Mouse (Mus musculus): ENCODE measurements around the gene Tmem59l. TPM values are rescaled to one million over a fixed set of nuclear protein-coding genes. Genes with fewer than 3 reads are reported as not detected.

Gene Tmem59l
- total and polyA plus RNA-seq, 3 experiments = 0.21 TPM; not detected in 2

DNA sequence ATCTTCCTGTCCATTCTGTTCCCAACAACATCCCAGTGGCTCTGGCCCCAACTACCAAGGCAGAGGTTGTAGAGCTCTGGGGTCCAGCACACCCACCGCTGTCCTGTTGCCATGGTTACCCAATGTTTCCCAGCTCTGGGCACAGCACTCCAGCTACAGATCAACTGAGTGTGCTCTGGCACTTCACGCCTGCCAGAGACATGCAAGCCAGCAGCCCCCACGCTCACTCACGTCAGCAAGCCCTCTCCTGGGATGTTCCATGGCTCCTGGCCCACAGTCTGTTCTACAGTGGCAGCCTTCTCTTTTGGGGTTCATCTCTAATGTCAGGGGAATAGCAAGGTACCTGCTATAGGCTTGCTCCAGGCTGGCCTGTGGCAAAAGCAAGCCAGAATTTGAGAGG lies 23.9 kb downstream of the Tmem59l start:
- no peaks in the 10 kb centered on the region for H3K36me3 ChIP-seq (ENCODE audit: control insufficient read depth, insufficient read depth, low read length)
- intact Hi-C loops (cut with DNase I) = no loop called here
- peaks cover 29% of the 10 kb centered on the region for H3K4me1 ChIP-seq (ENCODE audit: control insufficient read depth, insufficient read depth, low read length)
- no peak overlapping the region for H3K27ac ChIP-seq
- TF ChIP-seq POLR2A (IDR thresholded peaks at IDR 0.05; ENCODE audit: insufficient read depth, low read depth, low read length) = no peak
- no peak for TF ChIP-seq CTCF (IDR thresholded peaks at IDR 0.05)
- no peak for TF ChIP-seq EP300 (IDR thresholded peaks at IDR 0.05; ENCODE audit: insufficient read depth, low read depth, low read length)
- WGBS = 78% methylated on average over 4 of the region's 4 CpGs
- DNase-seq = peak; percentile 44 to 56
- H3K79me2 ChIP-seq (replicated peaks; ENCODE audit: control insufficient read depth, insufficient read depth, low read length) = no peaks in the 10 kb centered on the region; the same call in 1 of the 2 replicates
- H3K27me3 ChIP-seq (ENCODE audit: control insufficient read depth, insufficient read depth, low read length) = no peaks in the 10 kb centered on the region
- no peak overlapping the region for H3K4me3 ChIP-seq
- H3K9ac ChIP-seq (ENCODE audit: low read depth, low read length) = no peak overlapping the region

GRCm38 (mm10) chr8:70462516-70462813 lies 24.7 kb downstream of the Tmem59l start:
- no peak for DNase-seq
- Histone ChIP-seq H3K27me3 (ENCODE audit: control insufficient read depth, insufficient read depth, low read length) (no peaks in the 10 kb centered on the region), H3K79me2 (replicated peaks; ENCODE audit: control insufficient read depth, insufficient read depth, low read length) (no peaks in the 10 kb centered on the region; the same call in 1 of the 2 replicates), H3K9ac (ENCODE audit: low read depth, low read length) (no peak overlapping the region), H3K4me1 (ENCODE audit: control insufficient read depth, insufficient read depth, low read length) (peaks cover 24% of the 10 kb centered on the region), H3K4me3 (no peak overlapping the region), H3K36me3 (ENCODE audit: control insufficient read depth, insufficient read depth, low read length) (no peaks in the 10 kb centered on the region), H3K27ac (peak overlapping the region; percentile 23)
- intact Hi-C loops (cut with DNase I) = no loop called here
- WGBS = 78% methylated on average over 8 of the region's 8 CpGs
- no peak for TF ChIP-seq EP300 (IDR thresholded peaks at IDR 0.05; ENCODE audit: insufficient read depth, low read depth, low read length)
- no peak for TF ChIP-seq POLR2A (IDR thresholded peaks at IDR 0.05; ENCODE audit: insufficient read depth, low read depth, low read length)
- TF ChIP-seq CTCF (IDR thresholded peaks at IDR 0.05) = no peak

DNA sequence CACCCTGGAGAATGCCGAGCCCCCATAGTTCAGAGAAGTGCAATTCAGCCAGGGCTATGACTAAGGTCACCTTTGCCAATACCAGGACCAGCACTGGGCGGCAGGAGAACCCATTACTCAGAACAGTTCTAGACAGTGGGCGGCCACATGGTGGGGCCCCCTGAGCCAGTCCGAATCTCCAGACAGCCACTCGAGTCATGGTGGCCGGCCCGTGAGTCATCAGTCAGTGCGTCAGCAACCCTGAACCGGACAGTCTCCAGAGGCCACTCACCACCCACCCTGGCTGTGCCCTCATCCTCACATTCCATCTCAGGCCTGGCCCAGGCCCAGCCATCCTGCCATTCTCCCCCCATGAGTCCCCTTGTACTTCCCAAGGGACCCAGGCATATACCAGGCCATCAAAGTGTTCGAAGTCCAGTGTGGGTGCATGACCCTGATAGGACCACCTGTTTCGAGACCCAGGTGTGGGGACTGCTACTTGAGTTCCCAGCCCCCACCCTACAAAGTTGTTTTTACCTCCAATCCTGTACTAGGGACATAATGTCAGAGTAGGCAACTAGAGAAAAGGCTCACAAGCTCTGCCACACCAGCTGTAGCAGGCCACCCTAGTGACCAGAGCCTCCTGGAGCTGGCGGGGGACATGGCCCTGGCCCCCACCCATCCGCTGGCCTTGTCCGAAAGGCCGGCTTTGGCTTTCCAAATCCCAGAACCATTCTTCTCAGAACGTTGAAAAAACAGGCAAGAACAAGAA lies 25.2 kb downstream of the Tmem59l start:
- 81% methylated on average over 16 of the region's 16 CpGs for WGBS
- Histone ChIP-seq H3K4me3 (no peak overlapping the region), H3K4me1 (ENCODE audit: control insufficient read depth, insufficient read depth, low read length) (peaks cover 20% of the 10 kb centered on the region), H3K79me2 (replicated peaks; ENCODE audit: control insufficient read depth, insufficient read depth, low read length) (no peaks in the 10 kb centered on the region; the same call in 1 of the 2 replicates), H3K9ac (ENCODE audit: low read depth, low read length) (no peak overlapping the region), H3K36me3 (ENCODE audit: control insufficient read depth, insufficient read depth, low read length) (no peaks in the 10 kb centered on the region), H3K27ac (peak overlapping the region; percentile 23), H3K27me3 (ENCODE audit: control insufficient read depth, insufficient read depth, low read length) (no peaks in the 10 kb centered on the region)
- intact Hi-C loops (cut with DNase I) = no loop called here
- TF ChIP-seq POLR2A (IDR thresholded peaks at IDR 0.05; ENCODE audit: insufficient read depth, low read depth, low read length) (no peak), EP300 (IDR thresholded peaks at IDR 0.05; ENCODE audit: insufficient read depth, low read depth, low read length) (no peak), CTCF (IDR thresholded peaks at IDR 0.05) (no peak)
- DNase-seq = peak; percentile 47 to 57

DNA sequence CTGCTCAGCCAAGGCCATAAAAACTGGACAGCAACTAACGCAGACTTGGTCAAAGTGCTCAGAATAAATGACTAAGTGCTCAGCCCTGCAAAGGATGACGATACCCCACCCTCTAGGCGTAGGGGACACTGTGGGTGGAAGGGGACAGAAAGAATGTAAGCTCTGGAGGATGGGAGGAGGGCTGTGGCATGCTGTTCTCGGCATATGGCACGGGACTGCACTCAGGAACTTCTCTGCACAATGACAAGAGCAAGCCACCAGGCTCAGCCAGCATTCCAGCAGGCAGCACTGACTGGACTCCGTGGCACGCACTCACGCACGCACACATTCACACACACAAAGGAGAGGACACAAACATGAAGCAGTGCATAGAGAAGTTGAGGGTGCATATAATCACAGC lies 26.6 kb downstream of the Tmem59l start:
- Histone ChIP-seq H3K9ac (ENCODE audit: low read depth, low read length) (no peak overlapping the region), H3K36me3 (ENCODE audit: control insufficient read depth, insufficient read depth, low read length) (no peaks in the 10 kb centered on the region), H3K27me3 (ENCODE audit: control insufficient read depth, insufficient read depth, low read length) (no peaks in the 10 kb centered on the region), H3K4me1 (ENCODE audit: control insufficient read depth, insufficient read depth, low read length) (peaks cover 10% of the 10 kb centered on the region), H3K79me2 (replicated peaks; ENCODE audit: control insufficient read depth, insufficient read depth, low read length) (no peaks in the 10 kb centered on the region; the same call in 1 of the 2 replicates), H3K4me3 (no peak overlapping the region), H3K27ac (no peak overlapping the region)
- TF ChIP-seq POLR2A (IDR thresholded peaks at IDR 0.05; ENCODE audit: insufficient read depth, low read depth, low read length) (no peak), CTCF (IDR thresholded peaks at IDR 0.05) (no peak), EP300 (IDR thresholded peaks at IDR 0.05; ENCODE audit: insufficient read depth, low read depth, low read length) (no peak)
- 67% methylated on average over 9 of the region's 9 CpGs for WGBS
- intact Hi-C loops (cut with DNase I) = no loop called here
- DNase-seq = no peak

DNA sequence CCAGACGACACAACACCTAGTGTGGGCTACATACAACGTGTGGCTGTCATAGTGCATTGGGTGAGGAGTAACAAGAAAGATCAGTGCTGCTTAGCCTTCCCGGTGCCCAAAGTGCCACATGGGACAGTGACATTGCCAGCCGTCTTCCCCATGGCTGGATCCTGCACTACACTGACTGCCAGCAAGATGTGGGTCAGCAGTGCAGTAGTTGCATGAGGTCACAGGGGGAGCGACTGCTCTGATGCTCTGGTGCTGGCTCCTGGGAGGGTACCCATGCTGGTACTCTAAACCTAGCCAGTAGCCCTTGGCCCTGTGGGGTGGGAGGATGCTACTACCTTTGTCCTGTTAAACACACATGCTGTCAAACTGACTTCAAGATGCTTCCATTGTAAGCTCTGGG lies 27.0 kb downstream of the Tmem59l start:
- H3K27ac ChIP-seq = no peak overlapping the region
- no peak overlapping the region for H3K9ac ChIP-seq (ENCODE audit: low read depth, low read length)
- intact Hi-C loops (cut with DNase I) = no loop called here
- no peak overlapping the region for H3K4me3 ChIP-seq
- H3K79me2 ChIP-seq (replicated peaks; ENCODE audit: control insufficient read depth, insufficient read depth, low read length) = no peaks in the 10 kb centered on the region; the same call in 1 of the 2 replicates
- no peak for TF ChIP-seq POLR2A (IDR thresholded peaks at IDR 0.05; ENCODE audit: insufficient read depth, low read depth, low read length)
- TF ChIP-seq CTCF (IDR thresholded peaks at IDR 0.05) = no peak
- no peak for TF ChIP-seq EP300 (IDR thresholded peaks at IDR 0.05; ENCODE audit: insufficient read depth, low read depth, low read length)
- H3K36me3 ChIP-seq (ENCODE audit: control insufficient read depth, insufficient read depth, low read length) = no peaks in the 10 kb centered on the region
- H3K4me1 ChIP-seq (ENCODE audit: control insufficient read depth, insufficient read depth, low read length) = peaks cover 10% of the 10 kb centered on the region
- 75% methylated on average over 5 of the region's 5 CpGs for WGBS
- DNase-seq = no peak
- H3K27me3 ChIP-seq (ENCODE audit: control insufficient read depth, insufficient read depth, low read length) = no peaks in the 10 kb centered on the region

DNA sequence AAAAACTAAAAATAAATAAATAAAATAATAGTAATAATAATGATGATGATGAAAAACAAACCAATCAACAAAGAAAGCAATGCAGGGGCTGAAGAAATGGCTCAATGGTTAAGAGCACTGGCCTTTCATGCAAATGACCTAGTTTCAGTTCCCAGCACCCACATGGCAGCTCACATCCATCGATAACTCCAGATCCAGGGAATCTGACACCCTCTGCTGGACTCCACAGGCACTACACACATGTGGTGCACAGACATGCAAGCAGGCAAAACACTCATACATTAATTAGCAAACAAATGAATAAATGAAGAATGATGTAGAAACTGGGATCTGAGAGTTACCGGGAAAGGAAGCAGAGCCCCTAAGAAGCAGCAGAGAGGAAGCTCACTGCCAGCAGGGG lies 27.5 kb downstream of the Tmem59l start:
- intact Hi-C loops (cut with DNase I) = no loop called here
- WGBS = 97% methylated on average over 2 of the region's 2 CpGs
- DNase-seq = no peak
- Histone ChIP-seq H3K27ac (no peak overlapping the region), H3K4me1 (ENCODE audit: control insufficient read depth, insufficient read depth, low read length) (peaks cover 10% of the 10 kb centered on the region), H3K36me3 (ENCODE audit: control insufficient read depth, insufficient read depth, low read length) (no peaks in the 10 kb centered on the region), H3K79me2 (replicated peaks; ENCODE audit: control insufficient read depth, insufficient read depth, low read length) (no peaks in the 10 kb centered on the region; the same call in 1 of the 2 replicates), H3K9ac (ENCODE audit: low read depth, low read length) (no peak overlapping the region), H3K27me3 (ENCODE audit: control insufficient read depth, insufficient read depth, low read length) (no peaks in the 10 kb centered on the region), H3K4me3 (no peak overlapping the region)
- TF ChIP-seq CTCF (IDR thresholded peaks at IDR 0.05) = 0 out of 2 replicates have a peak, but pooled peaks have one; percentile 21
- TF ChIP-seq POLR2A (IDR thresholded peaks at IDR 0.05; ENCODE audit: insufficient read depth, low read depth, low read length) = no peak

All from heart, adult 2 months (tissue).